Mouse (Mus musculus) E14TG2a.4 (cell line): Measurements from ENCODE around the gene Rsph6a.

Experiments used
- H3K27me3 ChIP-seq: 2 replicates; pipeline ENCODE4 v1.6.1; 2014; ENCODE audit warnings: low read length, control low read depth; ENCODE audit not compliant: insufficient read depth
- H3K36me3 ChIP-seq: 2 replicates; pipeline ENCODE4 v1.6.1; 2014; ENCODE audit warnings: low read length, control low read depth; ENCODE audit not compliant: insufficient read depth
- H3K4me1 ChIP-seq: replicated peaks from 2 replicates; pipeline ENCODE4 v1.6.1; 2014; ENCODE audit warnings: low read depth, low read length, control low read depth
- H3K4me3 ChIP-seq: replicated peaks from 2 replicates; pipeline ENCODE4 v1.5.1; 2014; ENCODE audit warnings: mild to moderate bottlenecking, low read length
- H3K9me3 ChIP-seq: 2 replicates; pipeline ENCODE4 v1.6.1; 2014; ENCODE audit warnings: low read length, control low read depth
- CTCF ChIP-seq: conservative IDR thresholded peaks from 2 replicates; pipeline ENCODE4 v1.5.1; 2014; ENCODE audit warnings: low read length
- NANOG ChIP-seq: IDR thresholded peaks from 2 replicates; pipeline ENCODE4 v1.6.1; 2014; ENCODE audit warnings: borderline replicate concordance, low read length, mixed read lengths
- POU5F1 ChIP-seq: IDR thresholded peaks from 2 replicates; pipeline ENCODE4 v1.6.1; 2014; ENCODE audit warnings: low read length, borderline replicate concordance

The Rsph6a gene

DNA sequence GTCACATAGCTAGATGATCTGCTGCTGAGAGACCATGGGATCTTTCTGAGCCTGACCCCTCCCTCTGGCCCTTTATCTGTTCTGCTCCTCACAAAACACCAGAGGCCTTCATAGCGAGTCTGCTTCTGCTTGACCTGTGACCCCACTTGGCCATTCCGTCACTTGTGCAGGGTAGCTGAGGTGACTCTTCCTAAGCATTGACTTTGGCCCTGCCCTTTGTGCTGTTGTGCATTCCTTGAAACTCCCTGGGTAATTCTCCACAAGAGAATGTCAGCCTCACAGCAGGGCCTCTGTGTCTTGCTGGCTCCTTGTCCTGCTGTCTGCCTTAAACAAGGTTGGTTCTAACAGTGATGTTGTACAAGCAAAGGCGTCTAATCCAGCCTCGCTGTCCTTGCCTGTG is 22.8 kb upstream of the Rsph6a start:
- H3K36me3 ChIP-seq = peaks cover 89% of the 10 kb centered on the region
- no peak overlapping the region for H3K4me3 ChIP-seq
- H3K27me3 ChIP-seq = no peaks in the 10 kb centered on the region
- TF ChIP-seq POU5F1 (no peak), NANOG (no peak), CTCF (no peak)
- peaks cover 29% of the 10 kb centered on the region for H3K4me1 ChIP-seq
- peaks cover 9% of the 10 kb centered on the region for H3K9me3 ChIP-seq

DNA sequence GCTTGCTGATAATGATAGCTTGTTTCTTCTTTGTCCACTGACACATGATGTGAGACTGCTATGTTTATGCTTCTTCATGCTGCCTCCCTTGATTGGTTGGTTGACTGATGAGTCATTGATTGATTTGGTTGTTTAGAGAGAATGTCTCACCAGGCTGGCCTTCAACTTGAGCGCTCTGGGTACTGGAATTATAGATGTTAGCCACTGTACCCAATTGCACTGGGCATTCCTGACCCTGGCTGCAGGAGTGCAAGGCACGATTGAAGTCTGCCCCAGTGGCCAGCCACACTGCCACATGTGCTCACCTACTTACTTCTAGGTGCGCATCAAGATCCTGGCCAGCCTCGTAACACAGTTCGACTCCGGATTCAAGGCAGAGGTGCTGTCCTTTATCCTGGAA is 9.9 kb upstream of the Rsph6a start:
- Histone ChIP-seq H3K4me3 (no peak overlapping the region), H3K36me3 (peaks cover 99% of the 10 kb centered on the region), H3K4me1 (peaks cover 31% of the 10 kb centered on the region), H3K27me3 (no peaks in the 10 kb centered on the region), H3K9me3 (no peaks in the 10 kb centered on the region)
- no peak for TF ChIP-seq POU5F1
- TF ChIP-seq NANOG = no peak
- no peak for TF ChIP-seq CTCF

DNA sequence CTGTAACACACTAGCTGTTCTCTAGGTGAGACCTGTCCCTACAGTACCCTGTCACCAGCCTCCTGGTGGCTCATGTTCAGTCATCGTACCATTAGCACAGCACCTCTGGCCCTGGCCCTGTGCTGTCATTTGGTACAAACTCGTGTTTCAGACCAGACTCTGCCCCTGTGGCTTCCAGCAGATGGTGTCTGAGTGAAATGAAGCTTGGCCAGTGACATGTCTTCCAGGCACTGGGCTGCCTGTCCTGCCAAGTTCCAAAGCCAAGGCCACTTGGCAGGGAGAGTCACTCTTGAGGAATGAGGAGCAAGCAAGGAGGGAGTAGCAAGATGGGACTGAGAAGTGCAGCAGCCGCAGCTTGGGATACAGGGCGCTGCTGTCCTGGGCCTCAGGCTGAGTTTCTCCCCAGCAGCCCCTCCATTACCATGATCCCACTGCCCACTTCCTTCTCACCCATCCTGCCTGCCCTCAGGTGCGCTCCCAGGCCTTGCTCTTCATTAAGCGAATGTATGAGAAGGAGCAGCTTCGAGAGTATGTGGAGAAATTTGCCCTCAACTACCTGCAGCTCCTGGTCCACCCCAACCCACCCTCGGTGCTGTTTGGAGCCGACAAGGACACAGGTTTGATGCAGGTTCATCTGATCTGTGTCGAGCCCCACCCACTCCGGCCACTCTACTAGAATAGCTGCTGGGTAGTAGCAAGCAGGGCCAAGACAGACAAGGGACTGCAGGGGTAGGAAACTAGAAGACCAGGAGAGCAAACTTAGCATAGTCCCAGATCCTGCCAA is 8.0 kb upstream of the Rsph6a start:
- no peaks in the 10 kb centered on the region for H3K27me3 ChIP-seq
- H3K4me1 ChIP-seq = peaks cover 24% of the 10 kb centered on the region
- no peak overlapping the region for H3K4me3 ChIP-seq
- TF ChIP-seq POU5F1 (no peak), CTCF (no peak), NANOG (no peak)
- H3K9me3 ChIP-seq = no peaks in the 10 kb centered on the region
- peaks cover 99% of the 10 kb centered on the region for H3K36me3 ChIP-seq

DNA sequence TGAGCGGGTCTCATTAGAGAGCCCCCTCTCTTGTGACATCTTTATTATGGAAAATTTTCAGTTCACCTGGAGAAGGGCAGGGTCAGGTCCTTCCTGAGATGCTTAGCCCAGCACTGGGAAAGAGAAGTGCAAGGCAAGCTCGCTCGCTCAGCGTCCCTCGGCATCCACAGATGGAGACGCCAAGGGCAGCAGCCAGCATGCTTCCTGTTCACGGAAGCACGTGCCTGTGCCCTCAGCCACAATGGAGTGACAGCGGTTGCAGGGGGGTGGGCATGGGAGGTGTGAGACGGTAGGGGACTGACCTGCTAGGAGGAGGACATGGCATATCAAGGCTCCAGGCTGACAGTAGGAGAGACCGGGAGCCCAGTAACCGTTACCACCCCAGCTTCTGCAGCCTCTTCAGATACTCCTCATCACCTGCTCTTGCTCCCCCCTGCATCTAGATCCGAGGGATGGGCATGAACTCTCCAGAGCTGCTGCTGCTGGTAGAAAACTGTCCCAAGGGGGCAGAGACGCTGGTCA is 6.4 kb upstream of the Rsph6a start:
- Histone ChIP-seq H3K4me1 (peaks cover 34% of the 10 kb centered on the region), H3K4me3 (no peak overlapping the region), H3K36me3 (peaks cover 99% of the 10 kb centered on the region), H3K27me3 (no peaks in the 10 kb centered on the region), H3K9me3 (no peaks in the 10 kb centered on the region)
- no peak for TF ChIP-seq POU5F1
- no peak for TF ChIP-seq NANOG
- TF ChIP-seq CTCF = no peak

DNA sequence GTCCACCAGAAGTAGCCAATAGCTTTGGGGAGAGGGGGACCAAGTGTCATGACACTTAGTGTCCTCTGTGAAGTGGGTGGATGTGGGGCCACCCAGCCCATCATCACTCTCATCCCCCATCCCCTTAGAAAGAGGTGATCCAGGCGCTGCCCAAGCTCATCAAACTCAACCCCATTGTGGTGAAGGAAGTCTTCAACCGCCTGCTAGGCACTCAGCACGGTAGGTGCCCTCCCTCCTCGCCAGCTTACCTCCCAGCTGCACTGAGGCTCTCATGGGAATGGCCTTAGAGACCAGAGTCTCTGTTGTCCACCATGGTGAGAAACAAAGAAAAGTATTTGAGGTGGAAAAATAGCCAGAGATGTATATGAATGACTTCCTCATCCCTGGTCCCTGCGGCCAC is 5.2 kb upstream of the Rsph6a start:
- H3K9me3 ChIP-seq = no peaks in the 10 kb centered on the region
- no peaks in the 10 kb centered on the region for H3K27me3 ChIP-seq
- TF ChIP-seq CTCF (no peak), POU5F1 (no peak), NANOG (no peak)
- H3K4me1 ChIP-seq = peaks cover 42% of the 10 kb centered on the region
- no peak overlapping the region for H3K4me3 ChIP-seq
- H3K36me3 ChIP-seq = peaks cover 94% of the 10 kb centered on the region

DNA sequence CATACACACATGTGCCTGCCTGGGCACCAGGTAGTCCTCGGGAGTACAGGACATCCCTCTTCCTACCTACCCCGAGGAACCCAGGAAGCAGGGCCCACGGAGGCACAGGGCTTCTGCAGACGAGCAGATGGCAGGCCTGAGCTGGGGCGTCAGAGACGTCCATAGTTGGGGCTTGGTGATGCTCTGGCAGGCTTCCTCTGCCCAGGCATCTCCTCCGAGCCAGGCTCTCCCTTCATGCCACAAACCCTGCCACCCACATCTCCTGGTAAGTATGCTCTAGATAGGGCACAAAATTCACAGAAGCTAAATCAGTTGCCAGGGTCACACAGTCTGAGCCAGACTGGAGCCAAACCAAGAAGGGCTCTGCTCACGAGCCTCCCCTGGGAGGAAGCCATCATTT is 4.3 kb upstream of the Rsph6a start:
- Histone ChIP-seq H3K9me3 (no peaks in the 10 kb centered on the region), H3K36me3 (peaks cover 90% of the 10 kb centered on the region), H3K27me3 (no peaks in the 10 kb centered on the region), H3K4me3 (no peak overlapping the region), H3K4me1 (peaks cover 50% of the 10 kb centered on the region)
- TF ChIP-seq NANOG (no peak), POU5F1 (no peak)

DNA sequence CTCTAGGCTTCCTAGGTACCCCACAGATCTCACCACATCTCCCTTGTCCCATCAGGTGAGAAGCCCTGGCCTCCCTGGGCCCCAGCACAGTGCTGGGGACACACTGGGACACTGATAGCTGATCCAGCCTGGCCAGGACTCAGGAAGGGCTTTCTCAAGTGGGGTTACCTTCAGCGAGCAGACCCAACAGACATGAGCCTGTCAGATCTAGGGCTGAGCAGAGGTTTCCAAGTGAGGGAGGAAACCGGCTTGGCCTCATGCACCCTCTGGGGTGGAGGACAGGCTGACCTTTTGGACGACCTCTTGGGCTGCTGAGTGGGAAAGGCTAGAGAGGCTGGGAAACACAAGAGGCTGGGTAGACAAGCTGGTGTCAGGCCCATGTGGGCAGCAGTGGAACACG is 3.3 kb upstream of the Rsph6a start:
- peaks cover 50% of the 10 kb centered on the region for H3K4me1 ChIP-seq
- H3K27me3 ChIP-seq = no peaks in the 10 kb centered on the region
- H3K36me3 ChIP-seq = peaks cover 90% of the 10 kb centered on the region
- no peaks in the 10 kb centered on the region for H3K9me3 ChIP-seq
- TF ChIP-seq NANOG (no peak), CTCF (no peak), POU5F1 (no peak)
- H3K4me3 ChIP-seq = no peak overlapping the region

DNA sequence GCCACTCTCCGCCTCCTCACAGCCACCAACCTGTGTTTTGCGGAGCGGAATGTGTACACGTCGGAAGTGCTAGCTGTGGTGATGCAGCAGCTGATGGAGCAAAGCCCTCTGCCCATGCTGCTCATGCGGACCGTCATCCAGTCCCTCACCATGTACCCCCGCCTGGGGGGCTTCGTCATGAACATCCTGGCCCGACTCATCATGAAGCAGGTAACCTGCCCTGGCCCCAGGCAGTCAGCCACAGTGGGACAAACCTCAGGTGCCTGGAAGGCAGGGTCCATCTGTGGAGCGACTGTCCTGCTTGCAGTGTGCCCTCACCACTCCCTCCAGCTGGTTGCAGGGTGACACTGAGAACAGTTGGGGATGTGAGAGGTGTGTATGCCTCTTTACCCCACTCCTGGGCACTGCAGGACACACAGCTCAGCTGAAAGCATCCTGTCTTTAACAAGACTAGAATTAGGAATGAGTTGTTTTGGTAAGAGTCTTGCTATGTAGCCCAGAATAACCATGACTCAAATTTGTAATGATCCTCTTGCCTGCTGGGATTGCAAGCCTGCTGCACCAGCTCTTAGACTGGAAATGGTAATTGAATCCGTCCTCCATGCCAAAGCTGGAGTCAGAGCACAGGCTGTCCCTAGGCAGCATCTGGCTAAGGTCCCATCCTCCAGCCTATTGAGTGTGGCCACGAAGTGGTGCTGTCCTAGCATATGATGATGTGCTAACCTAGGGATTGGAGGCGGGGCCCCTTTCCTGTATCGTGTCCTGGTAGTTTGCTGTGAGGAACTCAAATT is 1.9 kb upstream of the Rsph6a start:
- TF ChIP-seq POU5F1 (no peak), NANOG (no peak), CTCF (no peak)
- H3K27me3 ChIP-seq = no peaks in the 10 kb centered on the region
- peaks cover 43% of the 10 kb centered on the region for H3K4me1 ChIP-seq
- no peaks in the 10 kb centered on the region for H3K9me3 ChIP-seq
- H3K36me3 ChIP-seq = peaks cover 76% of the 10 kb centered on the region
- peak overlapping the region; percentile 43; the same call in 1 of the 2 replicates for H3K4me3 ChIP-seq
